Mouse (Mus musculus): ENCODE data around the gene Prepl. TPM values are rescaled to one million over a fixed set of nuclear protein-coding genes. Genes with fewer than 3 reads are reported as not detected.

Gene Prepl
- polyA plus RNA-seq (2012; rRNA removed), result 7.2 and 8.5 TPM in 2 replicates

GRCm38 (mm10) chr17:85090120-85091099, at the start of gene Prepl, which contains the start of gene Camkmt:
TSS of gene Prepl (minus strand) at chr17:85090241.
TSS of gene Camkmt (plus strand) at chr17:85090552.

GRCm38 (mm10) chr17:85028093-85028739, 61.8 kb downstream of the Prepl start, which contains the start of gene Slc3a1:
TSS of gene Slc3a1 (plus strand) at chr17:85028376.

Other genes with a start within 250 kb of the Prepl start
- gene Ppm1b, start 133.5 kb downstream of the Prepl start, polyA plus RNA-seq (2012; rRNA removed), result 29.5 and 33.5 TPM in 2 replicates
- gene Slc3a1, start 61.9 kb downstream of the Prepl start, polyA plus RNA-seq (2012; rRNA removed), result 0.43 and 0.51 TPM in 2 replicates
- 0.74 and 0.90 TPM in 2 replicates for gene Camkmt, start 311 bp upstream of the Prepl start, polyA plus RNA-seq (2012; rRNA removed)

Data from liver, embryonic 14 days (tissue).